Mouse (Mus musculus) thymus, adult 2 months (tissue): Measurements from ENCODE around the gene Cst9. TPM values are rescaled to one million over a fixed set of nuclear protein-coding genes. Genes with fewer than 3 reads are reported as not detected.

Source experiments
- DNase-seq: peaks from one replicate; pipeline ENCODE4 v3.0.0; 2021
- H3K27ac ChIP-seq: fragments of 200-500 bp; 2 replicates; pipeline ENCODE4 v1.5.1; 2012; ENCODE audit warnings: low read length, control low read depth; ENCODE audit not compliant: control insufficient read depth, insufficient read depth
- H3K27me3 ChIP-seq: fragments of 200-500 bp; 2 replicates; pipeline ENCODE4 v1.6.1; 2012; ENCODE audit warnings: mild to moderate bottlenecking, low read length, moderate library complexity, mixed read lengths; ENCODE audit not compliant: control insufficient read depth, insufficient read depth
- H3K36me3 ChIP-seq: fragments of 200-500 bp; 2 replicates; pipeline ENCODE4 v1.6.1; 2012; ENCODE audit warnings: mild to moderate bottlenecking, low read length, moderate library complexity; ENCODE audit not compliant: control insufficient read depth, insufficient read depth
- H3K4me1 ChIP-seq: fragments of 200-500 bp; replicated peaks from 2 replicates; pipeline ENCODE4 v1.6.1; 2012; ENCODE audit warnings: low read length; ENCODE audit not compliant: control insufficient read depth, insufficient read depth
- H3K4me3 ChIP-seq: fragments of 200-500 bp; 2 replicates; pipeline ENCODE4 v1.5.1; 2012; ENCODE audit warnings: mild to moderate bottlenecking, low read length, control low read depth, moderate library complexity; ENCODE audit not compliant: control insufficient read depth, insufficient read depth
- CTCF ChIP-seq: fragments of 200-500 bp; IDR thresholded peaks from 2 replicates; pipeline ENCODE4 v1.5.1; 2012; ENCODE audit warnings: mild to moderate bottlenecking, control low read depth, low read length, moderate library complexity, borderline replicate concordance; ENCODE audit not compliant: control insufficient read depth, poor library complexity, insufficient read depth; ENCODE audit errors: extremely low read depth
- POLR2A ChIP-seq: fragments of 200-500 bp; IDR thresholded peaks from 2 replicates; pipeline ENCODE4 v1.6.1; 2012; ENCODE audit warnings: mild to moderate bottlenecking, low read length, control low read depth, moderate library complexity; ENCODE audit not compliant: control insufficient read depth, poor library complexity, insufficient read depth; ENCODE audit errors: extremely low read depth
- WGBS: fragments of 180-500 bp; shearing (Covaris S2); methylation state at CpG from one replicate; pipeline ENCODE4 v1.1.7; 2018; 5-methylcytosine and 5-hydroxymethylcytosine counted together
- polyA plus RNA-seq: library from polyadenylated mRNA; depleted of rRNA; stranded (reverse); fragments of >200 nt; gene quantifications from 2 replicates; pipeline ENCODE4 v1.2.3, GENCODE M21; 2012; rRNA removed

The Cst9 gene
- polyA plus RNA-seq, 1 experiment: 0.44 TPM

- TF ChIP-seq POLR2A (peak; percentile 65), CTCF (no peak)
- Histone ChIP-seq H3K27ac (peak within 1 kb of the TSS; percentile 30; the same call in 1 of the 2 replicates), H3K36me3 (peaks cover 5% of the 10 kb centered on the region; the same call in 1 of the 2 replicates), H3K27me3 (no peaks in the 10 kb centered on the region), H3K4me3 (peak within 1 kb of the TSS; percentile 88), H3K4me1 (peaks cover 20% of the 10 kb centered on the region)
- DNase-seq: peak; percentile 92
- under 1% methylated on average over 19 of the region's 19 CpGs for WGBS
Observed at GRCm38 (mm10) chr2:148875335-148875811, 40.4 kb downstream of the Cst9 start, which contains the start of gene Cst3. TSS of gene Cst3 (minus strand) at chr2:148875692.

GRCm38 (mm10) chr2:148877016-148877770 lies 42.2 kb downstream of the Cst9 start:
- H3K27me3 ChIP-seq: no peaks in the 10 kb centered on the region
- TF ChIP-seq POLR2A (no peak), CTCF (no peak)
- peaks cover 20% of the 10 kb centered on the region for H3K4me1 ChIP-seq
- no peaks in the 10 kb centered on the region for H3K36me3 ChIP-seq
- no peak overlapping the region for H3K27ac ChIP-seq
- WGBS: 31% methylated on average over 3 of the region's 3 CpGs
- no peak overlapping the region for H3K4me3 ChIP-seq
- DNase-seq: no peak

GRCm38 (mm10) chr2:148878641-148879130 lies 43.7 kb downstream of the Cst9 start:
- TF ChIP-seq POLR2A: no peak
- no peak for TF ChIP-seq CTCF
- H3K27ac ChIP-seq: no peak overlapping the region
- no peak overlapping the region for H3K4me3 ChIP-seq
- whole genome bisulfite sequencing: 64% methylated on average over 2 of the region's 2 CpGs
- H3K36me3 ChIP-seq: no peaks in the 10 kb centered on the region
- H3K4me1 ChIP-seq: peaks cover 14% of the 10 kb centered on the region
- no peaks in the 10 kb centered on the region for H3K27me3 ChIP-seq
- no peak for DNase-seq

GRCm38 (mm10) chr2:148879199-148879598 lies 44.3 kb downstream of the Cst9 start:
- 96% methylated on average over 1 of the region's 1 CpGs for WGBS
- no peak overlapping the region for H3K4me3 ChIP-seq
- no peak for TF ChIP-seq POLR2A
- TF ChIP-seq CTCF: no peak
- no peak overlapping the region for H3K27ac ChIP-seq
- H3K4me1 ChIP-seq: peaks cover 9% of the 10 kb centered on the region
- no peaks in the 10 kb centered on the region for H3K36me3 ChIP-seq
- no peaks in the 10 kb centered on the region for H3K27me3 ChIP-seq
- no peak for DNase-seq

GRCm38 (mm10) chr2:148884738-148885137 lies 49.8 kb downstream of the Cst9 start:
- no peaks in the 10 kb centered on the region for H3K4me1 ChIP-seq
- H3K4me3 ChIP-seq: no peak overlapping the region
- no peak overlapping the region for H3K27ac ChIP-seq
- H3K27me3 ChIP-seq: no peaks in the 10 kb centered on the region
- no peak for DNase-seq
- no peaks in the 10 kb centered on the region for H3K36me3 ChIP-seq
- TF ChIP-seq CTCF (no peak), POLR2A (no peak)

Other genes with a start within 250 kb of the Cst9 start
- 61.8 and 63.3 TPM in 2 replicates for gene Nxt1, start 162.5 kb upstream of the Cst9 start, polyA plus RNA-seq
- 7.4 and 8.7 TPM in 2 replicates for gene Gzf1, start 154.1 kb upstream of the Cst9 start, polyA plus RNA-seq
- 0.50 and 0.63 TPM in 2 replicates for gene Napb, start 102.7 kb upstream of the Cst9 start, polyA plus RNA-seq
- not detected in 2 replicates for gene Cstl1, start 84.8 kb upstream of the Cst9 start, polyA plus RNA-seq
- gene Cst11, start 63.6 kb upstream of the Cst9 start, polyA plus RNA-seq: not detected in 2 replicates
- gene 8030411F24Rik, start 53.1 kb upstream of the Cst9 start, polyA plus RNA-seq: not detected in 2 replicates
- not detected in 2 replicates for gene Cst12, start 45.8 kb upstream of the Cst9 start, polyA plus RNA-seq
- 0.81 TPM in 1 of 2 replicates, not detected in the other for gene Cst8, start 36.4 kb upstream of the Cst9 start, polyA plus RNA-seq
- not detected in 2 replicates for gene Cst13, start 15.1 kb upstream of the Cst9 start, polyA plus RNA-seq
- 0.30 TPM in 1 of 2 replicates, not detected in the other for gene 9230104L09Rik, start 29.9 kb downstream of the Cst9 start, polyA plus RNA-seq
- 843 and 1,366 TPM in 2 replicates for gene Cst3, start 40.5 kb downstream of the Cst9 start, polyA plus RNA-seq
- not detected in 2 replicates for gene Gm1330, start 168.1 kb downstream of the Cst9 start, polyA plus RNA-seq
- gene Gm10750, start 182.1 kb downstream of the Cst9 start, polyA plus RNA-seq: not detected in 2 replicates